Mouse (Mus musculus) bone marrow, adult 2 months (tissue): ENCODE data around the gene Itsn2.

ENCODE experiments used
- CTCF ChIP-seq: fragments of 200-500 bp; IDR thresholded peaks from 2 replicates; pipeline ENCODE4 v1.5.1; 2011; ENCODE audit warnings: low read length, control low read depth; ENCODE audit not compliant: control insufficient read depth, insufficient read depth
- POLR2A ChIP-seq: fragments of 200-500 bp; IDR thresholded peaks from 2 replicates; pipeline ENCODE4 v1.6.1; 2011; ENCODE audit warnings: low read depth, mild to moderate bottlenecking, control low read depth, low read length, borderline replicate concordance; ENCODE audit not compliant: control insufficient read depth

DNA sequence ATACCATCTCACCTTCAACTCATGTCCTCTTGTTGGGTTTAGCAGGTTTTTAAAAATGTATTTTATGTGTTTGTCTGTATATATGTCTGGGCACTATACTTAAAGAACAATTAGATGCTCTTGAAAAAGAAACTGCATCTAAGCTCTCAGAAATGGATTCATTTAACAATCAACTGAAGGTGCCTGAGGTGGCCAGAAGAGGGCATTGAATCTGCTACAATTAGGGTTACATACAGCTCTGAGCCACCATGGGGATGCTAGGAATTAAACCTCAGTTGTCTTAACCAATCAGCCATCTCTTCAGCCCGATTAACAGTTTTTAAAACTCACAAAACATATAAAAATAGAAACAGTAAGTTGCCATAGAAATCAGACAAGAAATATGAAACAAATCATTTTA lies 46.0 kb downstream of the Itsn2 start:
- TF ChIP-seq POLR2A (no peak), CTCF (no peak)
